Mouse (Mus musculus) olfactory bulb, adult 2 months (tissue): ENCODE data around the gene Lrrc63. TPM values are rescaled to one million over a fixed set of nuclear protein-coding genes. Genes with fewer than 3 reads are reported as not detected.

Source experiments
- H3K27ac ChIP-seq: fragments of 200-500 bp; 2 replicates; pipeline ENCODE4 v1.5.1; 2012; ENCODE audit warnings: low read depth, low read length; ENCODE audit not compliant: insufficient read depth
- H3K4me1 ChIP-seq: fragments of 200-500 bp; 2 replicates; pipeline ENCODE4 v1.6.1; 2012; ENCODE audit warnings: low read length; ENCODE audit not compliant: control insufficient read depth, insufficient read depth
- H3K4me3 ChIP-seq: fragments of 200-500 bp; 2 replicates; pipeline ENCODE4 v1.5.1; 2012; ENCODE audit warnings: mild to moderate bottlenecking, low read depth, low read length, moderate library complexity; ENCODE audit not compliant: insufficient read depth
- CTCF ChIP-seq: fragments of 200-500 bp; IDR thresholded peaks from 2 replicates; pipeline ENCODE4 v1.5.1; 2012; ENCODE audit warnings: low read depth, mild to moderate bottlenecking, low read length, moderate library complexity; ENCODE audit not compliant: insufficient read depth
- POLR2A ChIP-seq: fragments of 200-500 bp; IDR thresholded peaks from 2 replicates; pipeline ENCODE4 v1.6.1; 2012; ENCODE audit warnings: mild to moderate bottlenecking, low read depth, low read length, moderate library complexity; ENCODE audit not compliant: insufficient read depth
- WGBS: fragments of 180-500 bp; shearing (Covaris S2); methylation state at CpG from one replicate; pipeline ENCODE4 v1.1.7; 2018; 5-methylcytosine and 5-hydroxymethylcytosine counted together
- polyA plus RNA-seq: library from polyadenylated mRNA; stranded (reverse); fragments of >200 nt; gene quantifications from 2 replicates; pipeline ENCODE4 v1.2.4, GENCODE M21; 2012; ENCODE audit warnings: low replicate concordance; ENCODE audit not compliant: missing spikeins, insufficient read depth, insufficient read length

The Lrrc63 gene
- polyA plus RNA-seq, 1 experiment: not detected

DNA sequence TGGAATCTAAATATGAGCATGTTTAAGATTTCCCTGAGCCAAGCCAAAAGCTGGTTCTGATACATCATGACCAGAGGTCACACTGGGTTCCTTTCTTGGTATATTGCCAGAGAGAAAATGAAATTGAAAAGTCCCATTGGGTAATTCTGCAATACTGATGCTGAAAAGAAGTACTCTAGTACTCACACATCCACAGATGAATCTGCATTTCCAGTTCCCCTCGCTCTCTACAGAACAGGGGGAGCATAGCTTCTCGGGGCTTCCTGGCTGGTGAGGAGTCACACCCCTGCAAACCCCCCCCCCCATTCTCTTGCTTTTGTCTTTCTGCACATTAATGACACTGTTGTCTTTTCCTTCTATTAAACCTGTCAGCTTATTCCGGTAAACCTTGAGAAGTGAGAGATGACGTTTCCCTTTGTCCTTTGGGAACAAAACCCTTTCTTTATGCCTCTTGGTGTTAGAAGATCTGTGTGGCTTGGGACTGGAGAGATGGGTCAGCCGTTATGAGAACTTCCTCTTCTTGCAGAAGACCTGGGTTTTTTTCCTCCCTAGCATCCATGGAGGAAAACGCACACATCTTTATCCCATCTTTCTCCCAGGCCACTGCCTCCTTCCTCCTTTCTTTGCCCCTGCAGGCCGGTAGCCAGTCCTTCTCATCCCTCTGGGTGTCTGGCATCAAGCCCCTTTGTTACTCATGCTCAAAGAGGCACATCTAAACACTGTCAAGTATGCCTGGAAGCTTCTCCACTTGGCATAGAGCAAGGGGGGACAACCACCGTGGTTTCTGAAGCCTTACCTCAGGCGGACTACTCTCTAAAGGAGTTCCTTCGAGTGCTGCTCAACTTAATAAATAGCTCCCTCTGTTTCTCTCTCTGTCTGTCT, 55.1 kb downstream of the Lrrc63 start:
- no peak for TF ChIP-seq POLR2A
- no peak for TF ChIP-seq CTCF
- Histone ChIP-seq H3K27ac (no peak overlapping the region), H3K4me3 (no peak overlapping the region), H3K4me1 (no peaks in the 10 kb centered on the region)
- WGBS: 68% methylated on average over 10 of the region's 10 CpGs

DNA sequence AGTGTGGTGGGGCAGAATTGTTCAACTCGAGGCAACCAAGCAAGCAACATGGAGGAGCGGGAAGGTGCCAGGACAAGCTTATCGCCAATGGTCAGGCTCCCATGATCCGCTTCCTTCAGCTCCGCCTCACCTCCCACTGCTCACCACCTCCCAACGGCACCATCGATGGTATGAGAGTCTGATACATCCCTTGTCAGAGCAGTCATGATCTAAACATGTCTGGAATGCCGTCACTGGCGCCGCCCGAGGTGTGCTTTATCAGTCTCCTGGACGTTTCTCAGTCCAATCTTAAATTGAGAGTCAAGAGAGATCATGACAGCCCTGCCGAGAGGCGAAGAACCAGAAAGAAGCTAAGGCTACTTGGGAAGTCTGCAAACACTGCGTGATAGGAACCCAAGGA, 59.6 kb downstream of the Lrrc63 start:
- Histone ChIP-seq H3K4me1 (no peaks in the 10 kb centered on the region; the same call in 1 of the 2 replicates), H3K4me3 (no peak overlapping the region), H3K27ac (no peak overlapping the region)
- TF ChIP-seq POLR2A (no peak), CTCF (no peak)
- 89% methylated on average over 15 of the region's 15 CpGs for WGBS

DNA sequence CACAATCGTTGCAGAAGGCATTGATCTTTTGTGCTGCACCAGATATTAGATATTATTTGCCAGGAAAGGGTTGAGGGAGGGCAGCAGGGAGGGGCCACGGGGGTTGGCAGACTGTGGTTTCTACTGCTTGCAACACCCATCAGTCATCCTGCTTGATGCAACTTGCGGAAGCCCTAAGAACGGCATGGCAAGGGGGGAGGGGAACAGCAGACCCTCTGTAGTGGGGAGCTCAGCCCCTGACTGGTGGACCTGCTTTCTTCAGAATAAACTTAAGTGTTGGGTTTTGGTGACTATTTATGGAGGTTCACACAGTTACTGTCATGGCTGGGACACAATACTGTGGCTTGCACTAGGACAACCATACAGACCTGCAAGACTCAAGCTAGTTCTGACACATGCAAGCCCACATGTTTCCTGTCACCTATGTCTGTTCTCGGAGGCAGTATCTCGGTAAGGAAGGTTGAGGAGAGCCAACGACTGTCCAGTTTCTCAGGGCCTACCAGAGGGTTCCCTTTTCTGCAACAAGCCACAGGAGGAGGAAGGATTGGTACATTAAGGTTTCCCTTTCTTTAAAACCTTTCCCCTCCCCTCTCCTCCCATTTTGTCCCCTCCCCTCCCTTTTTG, 61.2 kb downstream of the Lrrc63 start:
- TF ChIP-seq POLR2A (no peak), CTCF (no peak)
- no peaks in the 10 kb centered on the region; the same call in 1 of the 2 replicates for H3K4me1 ChIP-seq
- WGBS: 83% methylated on average over 7 of the region's 7 CpGs
- H3K4me3 ChIP-seq: no peak overlapping the region
- H3K27ac ChIP-seq: no peak overlapping the region

DNA sequence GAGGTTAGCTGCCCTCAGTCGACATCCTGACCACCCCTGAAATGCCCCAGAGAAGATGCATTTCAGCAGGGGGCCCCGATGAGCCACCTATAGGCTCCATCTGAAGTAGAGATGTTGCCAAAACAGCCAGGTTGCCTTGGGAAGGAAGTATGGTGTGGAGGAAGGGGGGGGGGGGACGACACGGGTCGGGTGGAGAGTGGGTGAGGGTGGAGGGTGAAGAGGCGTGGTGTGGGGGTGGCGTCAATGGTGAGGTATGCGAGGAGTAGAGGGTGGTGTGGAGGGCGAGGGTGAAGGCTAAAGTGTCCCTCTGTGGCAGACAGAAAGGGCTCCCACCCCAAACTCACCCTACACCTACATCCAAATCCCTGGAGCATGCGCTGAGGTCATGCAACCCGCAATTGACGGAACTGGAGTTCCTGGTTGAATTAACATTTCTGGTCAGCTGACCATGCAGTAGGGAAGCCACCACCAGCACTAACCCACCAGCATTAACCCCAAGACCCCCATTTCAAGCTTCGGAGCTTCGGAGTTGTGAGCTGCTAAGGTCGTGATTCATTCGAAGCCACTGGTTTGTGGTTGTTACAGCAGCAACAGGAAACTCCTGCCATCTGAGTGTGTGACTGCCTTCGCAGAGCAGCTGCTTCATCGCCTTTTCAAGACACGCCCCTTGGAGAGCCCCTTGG, 62.1 kb downstream of the Lrrc63 start:
- 86% methylated on average over 19 of the region's 19 CpGs for WGBS

GRCm38 (mm10) chr14:75065211-75065610, 65.5 kb downstream of the Lrrc63 start:
- 95% methylated on average over 5 of the region's 5 CpGs for WGBS
- no peaks in the 10 kb centered on the region; the same call in 1 of the 2 replicates for H3K4me1 ChIP-seq
- no peak overlapping the region for H3K27ac ChIP-seq
- no peak for TF ChIP-seq CTCF
- no peak for TF ChIP-seq POLR2A
- H3K4me3 ChIP-seq: no peak overlapping the region

More for the DNA sequence above, 62.1 kb downstream of the Lrrc63 start:
- no peak overlapping the region for H3K4me3 ChIP-seq
- no peaks in the 10 kb centered on the region; the same call in 1 of the 2 replicates for H3K4me1 ChIP-seq
- TF ChIP-seq CTCF: no peak
- no peak for TF ChIP-seq POLR2A
- no peak overlapping the region for H3K27ac ChIP-seq

DNA sequence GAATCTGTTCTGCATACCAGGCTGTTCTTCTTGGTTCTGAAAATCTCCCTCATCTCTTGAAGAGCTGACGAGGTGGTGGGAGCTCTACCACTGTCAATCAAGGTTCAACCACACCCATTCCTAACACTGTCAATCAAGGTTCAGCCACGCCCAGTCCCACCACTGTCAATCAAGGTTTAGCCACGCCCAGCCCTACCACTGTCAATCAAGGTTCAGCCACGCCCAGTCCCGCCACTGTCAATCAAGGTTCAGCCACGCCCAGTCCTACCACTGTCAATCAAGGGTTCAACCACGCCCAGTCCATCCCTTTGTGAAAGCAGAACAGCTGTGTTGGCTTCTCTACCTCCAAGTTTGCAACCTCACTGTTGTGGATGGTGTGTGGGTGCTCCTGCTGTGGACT, 66.2 kb downstream of the Lrrc63 start:
- TF ChIP-seq POLR2A (no peak), CTCF (no peak)
- WGBS: 88% methylated on average over 7 of the region's 7 CpGs
- H3K4me3 ChIP-seq: no peak overlapping the region

GRCm38 (mm10) chr14:75063936-75064335, 66.7 kb downstream of the Lrrc63 start:
- H3K27ac ChIP-seq: no peak overlapping the region
- no peak for TF ChIP-seq POLR2A
- TF ChIP-seq CTCF: no peak
- no peak overlapping the region for H3K4me3 ChIP-seq
- H3K4me1 ChIP-seq: no peaks in the 10 kb centered on the region; the same call in 1 of the 2 replicates
- WGBS: 51% methylated on average over 8 of the region's 8 CpGs

More for the DNA sequence above, 66.2 kb downstream of the Lrrc63 start:
- no peaks in the 10 kb centered on the region; the same call in 1 of the 2 replicates for H3K4me1 ChIP-seq
- no peak overlapping the region for H3K27ac ChIP-seq

DNA sequence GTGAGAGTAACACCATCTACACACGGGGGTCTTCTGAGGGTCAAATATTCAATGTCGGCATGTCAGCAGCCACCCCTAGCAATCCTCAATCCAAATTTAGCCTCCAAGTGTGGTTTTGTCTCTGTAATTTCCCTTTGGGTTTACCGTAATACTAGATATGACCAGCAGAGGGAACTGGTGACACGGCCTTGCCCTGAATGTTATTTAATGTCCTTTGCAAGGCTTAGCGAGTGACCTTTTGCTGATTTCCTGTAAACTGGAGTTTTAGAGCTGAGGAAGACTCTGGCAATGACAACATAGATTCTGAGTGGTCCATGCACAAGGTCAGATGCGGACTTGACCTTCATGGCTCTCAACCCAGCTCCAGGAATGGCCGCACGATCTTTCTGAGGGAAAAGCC, 70.1 kb downstream of the Lrrc63 start:
- H3K4me3 ChIP-seq: no peak overlapping the region
- no peak overlapping the region for H3K27ac ChIP-seq
- H3K4me1 ChIP-seq: no peaks in the 10 kb centered on the region
- TF ChIP-seq POLR2A: no peak
- TF ChIP-seq CTCF: no peak
- 41% methylated on average over 8 of the region's 8 CpGs for whole genome bisulfite sequencing
